Mouse (Mus musculus): Measurements from ENCODE around the gene Glul. TPM values are rescaled to one million over a fixed set of nuclear protein-coding genes. Genes with fewer than 3 reads are reported as not detected.

The Glul gene
- total RNA-seq, 2 experiments from 2014 or later, result 1,798 to 1,811 TPM

Small RNA genes within 50 kb of the gene (microRNA-seq; reads per million reads assigned to microRNA genes)
- 23.9 to 29.0 reads per million in 2 experiments for gene Mir8114

Other genes starting within 250 kb of the Glul start
- gene Rgs8, start 246.9 kb upstream of the Glul start, total RNA-seq (2021), result 10 to 100 TPM; 60.4 to 61.1 TPM
- gene Rgs16, start 159.6 kb upstream of the Glul start, total RNA-seq (2021), result 10 to 100 TPM; 10.3 to 12.6 TPM
- gene Rnasel, start 150.5 kb upstream of the Glul start, total RNA-seq (2021), result 10 to 100 TPM; 11.7 to 13.4 TPM
- gene Rgsl1, start 55.8 kb upstream of the Glul start, total RNA-seq (2021), result 1 to 10 TPM; 1.7 to 1.9 TPM
- gene Teddm1b, start 25.6 kb upstream of the Glul start, total RNA-seq (2021), result not detected
- not detected for gene Teddm1a, start 8.2 kb upstream of the Glul start, total RNA-seq (2021)
- gene Teddm2, start 284 bp downstream of the Glul start, total RNA-seq (2021), result 1 to 10 TPM; 3.3 to 3.4 TPM

Measured in left cerebral cortex, adult 18-20 months (tissue).